Mouse (Mus musculus): ENCODE measurements at regions not wholly inside any gene's neighbourhood (a gene's known extent, or its start where the extent isn't known, plus 50 kb on each side); places are given as distances from the start of the nearest gene placed in this dataset.

DNA sequence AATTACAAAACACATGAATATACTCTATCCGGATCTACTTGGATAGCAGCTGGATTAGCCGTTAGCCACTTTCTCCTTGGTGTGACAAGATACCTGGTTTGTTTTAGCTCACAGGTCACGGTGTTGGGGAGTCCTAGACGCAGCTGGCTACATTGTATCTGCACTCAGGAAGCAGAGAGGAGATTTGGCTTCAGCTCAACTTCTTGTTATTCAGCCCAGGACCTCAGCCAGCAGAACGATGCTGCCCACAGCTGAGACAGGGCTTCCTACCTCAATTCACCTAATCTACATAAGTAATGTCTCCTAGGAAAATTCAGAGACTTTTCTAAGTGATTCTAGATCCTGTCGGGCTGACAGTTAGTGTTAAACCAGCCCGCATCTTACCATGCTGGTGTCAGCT is 289.4 kb downstream of the 3100002H09Rik start:
- H3K4me1 ChIP-seq (ENCODE audit: control insufficient read depth, insufficient read depth, low read length): no peaks in the 10 kb centered on the region
- no peak overlapping the region for H3K4me3 ChIP-seq (replicated peaks; ENCODE audit: extremely low read depth, low read depth, low read length)
- 55% methylated on average over 7 of the region's 7 CpGs for WGBS
- no peak for TF ChIP-seq CTCF (IDR thresholded peaks at IDR 0.05; ENCODE audit: insufficient read depth, low read length)
- no peak for TF ChIP-seq POLR2A (IDR thresholded peaks at IDR 0.05; ENCODE audit: borderline replicate concordance, extremely low read depth, low read depth, low read length)
- DNase-seq: no peak

DNA sequence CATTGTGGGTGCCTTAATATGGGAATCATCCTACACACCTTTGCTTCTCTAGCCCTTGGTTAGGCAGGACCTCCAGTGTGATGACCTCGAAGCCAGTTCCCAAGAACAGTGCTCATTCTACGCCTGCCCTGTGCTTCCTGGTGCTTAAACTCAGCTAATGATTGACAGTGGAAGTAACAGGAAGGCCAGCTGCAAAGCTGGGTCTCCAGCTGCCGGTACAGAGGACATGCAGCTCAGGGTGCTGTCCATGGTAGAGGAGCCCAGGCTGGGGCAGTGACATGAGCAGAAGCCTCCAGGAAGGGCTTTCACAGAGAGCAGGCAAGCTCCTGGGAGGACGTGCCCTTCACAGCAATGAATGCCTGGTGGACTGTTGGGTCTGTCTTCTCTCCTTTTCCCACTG is 293.6 kb downstream of the 3100002H09Rik start:
- H3K4me1 ChIP-seq (ENCODE audit: control insufficient read depth, insufficient read depth, low read length): no peaks in the 10 kb centered on the region
- no peak for DNase-seq
- no peak overlapping the region for H3K4me3 ChIP-seq (replicated peaks; ENCODE audit: extremely low read depth, low read depth, low read length)
- 15% methylated on average over 4 of the region's 4 CpGs for WGBS
- TF ChIP-seq POLR2A (IDR thresholded peaks at IDR 0.05; ENCODE audit: borderline replicate concordance, extremely low read depth, low read depth, low read length) (no peak), CTCF (IDR thresholded peaks at IDR 0.05; ENCODE audit: insufficient read depth, low read length) (no peak)

DNA sequence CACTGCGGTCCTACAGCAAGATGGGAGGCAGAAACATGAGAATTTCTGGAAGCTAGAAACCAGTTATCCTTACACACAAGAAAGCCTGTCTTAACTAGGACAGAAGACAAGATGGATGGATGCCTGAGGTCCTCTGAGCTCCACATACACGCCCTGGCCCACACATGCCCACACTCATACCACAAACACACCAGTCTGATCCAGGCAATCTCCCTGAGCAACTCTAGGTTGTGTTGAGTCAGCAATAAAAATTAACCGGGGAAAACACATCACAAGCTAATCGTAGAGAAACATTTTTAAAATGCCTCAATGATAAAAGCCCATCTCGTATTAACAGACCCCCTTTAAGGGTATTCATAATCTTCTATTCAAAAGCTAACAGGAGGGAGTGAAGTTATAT is 298.9 kb downstream of the 3100002H09Rik start:
- no peak for DNase-seq
- WGBS: 63% methylated on average over 5 of the region's 5 CpGs
- Histone ChIP-seq H3K4me3 (replicated peaks; ENCODE audit: extremely low read depth, low read depth, low read length) (no peak overlapping the region), H3K4me1 (ENCODE audit: control insufficient read depth, insufficient read depth, low read length) (no peaks in the 10 kb centered on the region)
- TF ChIP-seq CTCF (IDR thresholded peaks at IDR 0.05; ENCODE audit: insufficient read depth, low read length) (no peak), POLR2A (IDR thresholded peaks at IDR 0.05; ENCODE audit: borderline replicate concordance, extremely low read depth, low read depth, low read length) (no peak)

DNA sequence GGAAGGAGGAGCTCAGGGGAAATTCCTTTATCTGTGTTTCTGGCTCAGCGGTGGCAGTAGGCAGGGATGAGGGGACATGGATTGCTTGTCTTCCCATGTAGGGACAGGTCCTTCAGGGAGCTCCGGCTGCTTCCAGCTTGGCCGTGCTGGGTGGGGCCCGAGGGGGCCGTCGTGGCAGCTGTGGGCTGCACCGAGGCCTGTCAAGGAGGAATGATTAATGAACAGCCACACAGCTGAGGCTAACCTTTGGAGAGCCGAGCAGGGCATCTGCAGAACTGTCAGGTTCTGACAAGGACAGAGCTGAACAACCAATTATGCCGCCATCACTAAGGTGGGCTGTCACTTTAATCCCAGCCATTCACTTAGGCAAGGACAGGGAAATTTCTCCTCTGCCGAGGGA is 300.0 kb downstream of the 3100002H09Rik start:
- 5% methylated on average over 10 of the region's 10 CpGs for WGBS
- Histone ChIP-seq H3K4me1 (ENCODE audit: control insufficient read depth, insufficient read depth, low read length) (no peaks in the 10 kb centered on the region), H3K4me3 (replicated peaks; ENCODE audit: extremely low read depth, low read depth, low read length) (no peak overlapping the region)
- DNase-seq: no peak
- no peak for TF ChIP-seq POLR2A (IDR thresholded peaks at IDR 0.05; ENCODE audit: borderline replicate concordance, extremely low read depth, low read depth, low read length)
- no peak for TF ChIP-seq CTCF (IDR thresholded peaks at IDR 0.05; ENCODE audit: insufficient read depth, low read length)

DNA sequence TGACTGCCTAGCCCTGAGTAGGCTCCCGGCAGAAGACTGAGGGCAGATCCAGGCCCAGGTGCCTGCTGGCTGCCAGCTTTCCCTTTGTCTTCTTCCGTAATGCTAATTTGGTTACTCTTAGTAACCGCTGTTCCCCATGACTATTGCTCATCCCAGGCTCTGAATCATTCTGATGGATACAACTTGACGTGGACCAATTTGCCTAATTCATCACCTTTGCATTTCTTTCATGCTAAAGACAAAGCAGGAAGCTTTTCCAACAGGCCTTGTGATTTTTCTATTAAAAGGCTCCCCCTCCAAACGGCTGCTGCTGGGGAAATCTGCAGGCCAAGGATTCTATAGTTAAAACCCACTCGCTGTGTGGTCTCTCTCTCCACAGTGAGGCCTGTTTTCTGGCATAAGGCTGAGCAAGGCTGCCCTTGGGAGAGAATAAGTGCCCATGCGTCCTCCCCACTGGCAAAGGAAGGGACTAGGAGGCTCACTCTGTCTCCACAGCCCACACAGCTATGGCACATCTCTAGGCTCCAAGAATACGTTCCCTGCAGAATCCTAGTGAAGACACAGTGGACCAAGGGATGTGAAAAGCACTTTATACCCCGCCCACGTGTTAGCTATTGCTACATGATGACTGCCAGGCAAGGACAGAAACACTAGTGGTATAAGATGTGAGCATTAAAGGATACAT is 304.6 kb downstream of the 3100002H09Rik start:
- H3K4me1 ChIP-seq (ENCODE audit: control insufficient read depth, insufficient read depth, low read length): no peaks in the 10 kb centered on the region
- no peak overlapping the region for H3K4me3 ChIP-seq (replicated peaks; ENCODE audit: extremely low read depth, low read depth, low read length)
- WGBS: 67% methylated on average over 10 of the region's 10 CpGs
- TF ChIP-seq POLR2A (IDR thresholded peaks at IDR 0.05; ENCODE audit: borderline replicate concordance, extremely low read depth, low read depth, low read length) (no peak), CTCF (IDR thresholded peaks at IDR 0.05; ENCODE audit: insufficient read depth, low read length) (no peak)
- DNase-seq: no peak

DNA sequence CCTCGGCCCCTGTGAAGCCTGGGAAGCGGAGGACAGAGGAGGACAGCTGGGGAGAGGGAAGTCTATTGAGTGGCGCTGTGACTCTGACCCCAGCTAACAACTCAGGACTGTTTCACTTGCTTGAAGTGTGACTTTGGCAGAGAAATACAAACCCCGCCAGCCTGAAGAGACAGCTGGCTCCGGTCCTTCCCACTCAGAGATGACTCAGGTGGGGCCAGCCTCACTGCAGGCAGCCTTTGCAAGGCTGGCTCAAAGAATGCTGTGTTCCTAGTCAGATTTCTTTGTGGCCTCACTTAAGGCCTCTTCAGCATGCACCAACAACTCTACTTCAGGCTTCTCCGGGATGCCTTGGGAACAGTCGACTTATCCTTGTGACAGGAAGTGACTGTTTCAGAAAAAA is 307.7 kb downstream of the 3100002H09Rik start:
- DNase-seq: no peak
- no peak overlapping the region for H3K4me3 ChIP-seq (replicated peaks; ENCODE audit: extremely low read depth, low read depth, low read length)
- no peaks in the 10 kb centered on the region for H3K4me1 ChIP-seq (ENCODE audit: control insufficient read depth, insufficient read depth, low read length)
- WGBS: 42% methylated on average over 7 of the region's 7 CpGs
- no peak for TF ChIP-seq POLR2A (IDR thresholded peaks at IDR 0.05; ENCODE audit: borderline replicate concordance, extremely low read depth, low read depth, low read length)
- TF ChIP-seq CTCF (IDR thresholded peaks at IDR 0.05; ENCODE audit: insufficient read depth, low read length): no peak

DNA sequence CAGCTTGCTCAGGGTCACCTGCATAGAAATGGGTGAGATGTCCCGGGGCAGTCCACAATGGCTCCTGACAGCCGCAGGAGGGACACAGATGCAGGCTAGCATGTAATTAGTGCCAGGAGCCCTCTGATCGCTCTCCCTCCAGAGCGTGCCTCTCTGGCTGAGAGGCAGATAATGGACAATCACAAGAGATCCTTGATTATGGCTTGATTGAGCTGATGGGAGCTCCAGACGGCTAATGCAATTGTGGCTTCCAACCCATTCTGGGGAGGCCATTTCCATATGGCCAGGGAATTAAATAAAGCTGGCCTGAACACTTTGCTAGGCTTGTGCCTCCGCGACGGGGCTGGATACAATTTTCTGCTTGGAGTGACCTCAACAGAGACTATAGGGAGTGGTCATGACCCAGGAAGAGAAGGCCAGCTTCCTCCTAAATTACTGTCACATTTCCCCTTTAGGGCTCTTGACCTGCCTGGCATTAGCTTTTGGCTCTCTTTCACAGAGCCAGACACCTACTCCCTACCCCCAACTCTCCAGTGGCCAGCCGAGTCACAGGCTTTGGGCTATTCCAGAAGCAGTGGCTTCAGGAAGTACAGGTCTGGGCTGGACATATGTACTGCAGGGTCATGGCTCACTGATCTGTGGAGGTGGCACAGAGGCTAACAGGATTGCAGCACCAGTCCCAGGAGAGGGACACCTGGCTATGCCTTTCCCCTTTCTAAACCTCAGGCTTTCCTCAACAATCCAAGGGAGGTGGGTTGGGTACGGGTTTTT is 311.8 kb downstream of the 3100002H09Rik start:
- WGBS: 73% methylated on average over 10 of the region's 10 CpGs
- DNase-seq: no peak
- TF ChIP-seq POLR2A (IDR thresholded peaks at IDR 0.05; ENCODE audit: borderline replicate concordance, extremely low read depth, low read depth, low read length): no peak
- no peak for TF ChIP-seq CTCF (IDR thresholded peaks at IDR 0.05; ENCODE audit: insufficient read depth, low read length)
- no peak overlapping the region for H3K4me3 ChIP-seq (replicated peaks; ENCODE audit: extremely low read depth, low read depth, low read length)
- H3K4me1 ChIP-seq (ENCODE audit: control insufficient read depth, insufficient read depth, low read length): no peaks in the 10 kb centered on the region

DNA sequence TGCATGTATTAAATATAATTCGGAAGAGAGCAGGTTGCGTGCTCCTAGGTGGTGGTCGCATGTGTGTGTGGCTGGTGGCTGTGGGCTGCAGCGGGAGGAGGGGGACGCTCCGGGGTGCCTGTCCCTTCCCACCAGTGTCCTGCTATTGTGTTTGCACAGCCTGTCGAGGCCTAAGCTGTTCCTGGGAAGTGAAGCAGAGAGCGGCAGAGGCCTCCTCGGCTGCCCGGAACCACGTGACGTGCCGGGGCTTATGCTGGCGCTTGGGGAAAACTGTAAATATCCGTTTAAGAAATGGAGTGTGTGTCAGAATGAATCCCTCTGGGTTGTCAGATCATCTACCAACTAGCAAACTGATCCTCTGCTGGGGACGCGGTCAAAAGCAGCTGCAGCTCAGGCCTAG is 318.3 kb downstream of the 3100002H09Rik start:
- no peak for DNase-seq
- no peak overlapping the region for H3K4me3 ChIP-seq (replicated peaks; ENCODE audit: extremely low read depth, low read depth, low read length)
- no peaks in the 10 kb centered on the region for H3K4me1 ChIP-seq (ENCODE audit: control insufficient read depth, insufficient read depth, low read length)
- TF ChIP-seq POLR2A (IDR thresholded peaks at IDR 0.05; ENCODE audit: borderline replicate concordance, extremely low read depth, low read depth, low read length) (no peak), CTCF (IDR thresholded peaks at IDR 0.05; ENCODE audit: insufficient read depth, low read length) (no peak)
- WGBS: 46% methylated on average over 17 of the region's 17 CpGs

DNA sequence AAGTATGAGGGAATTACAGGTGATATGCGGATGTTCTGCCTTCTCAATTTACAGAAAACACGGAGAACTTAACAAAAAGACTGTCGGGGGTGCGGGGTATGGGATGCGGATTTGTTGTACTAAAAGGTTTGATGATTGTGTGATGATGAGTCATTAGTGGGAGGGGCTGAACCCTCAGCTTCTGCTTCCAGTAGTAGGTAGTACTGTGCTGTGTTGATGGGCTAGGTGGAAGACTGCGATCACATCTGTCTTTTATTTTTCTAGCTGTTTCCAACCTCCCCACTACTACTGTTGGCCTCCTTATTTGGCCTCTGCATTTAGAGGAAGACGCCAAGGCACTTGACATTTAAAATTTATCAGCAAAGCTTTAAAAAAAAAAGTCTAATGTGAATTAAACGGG is 318.8 kb downstream of the 3100002H09Rik start:
- DNase-seq: no peak
- 70% methylated on average over 8 of the region's 8 CpGs for WGBS
- H3K4me3 ChIP-seq (replicated peaks; ENCODE audit: extremely low read depth, low read depth, low read length): no peak overlapping the region
- no peaks in the 10 kb centered on the region for H3K4me1 ChIP-seq (ENCODE audit: control insufficient read depth, insufficient read depth, low read length)
- no peak for TF ChIP-seq CTCF (IDR thresholded peaks at IDR 0.05; ENCODE audit: insufficient read depth, low read length)
- no peak for TF ChIP-seq POLR2A (IDR thresholded peaks at IDR 0.05; ENCODE audit: borderline replicate concordance, extremely low read depth, low read depth, low read length)

DNA sequence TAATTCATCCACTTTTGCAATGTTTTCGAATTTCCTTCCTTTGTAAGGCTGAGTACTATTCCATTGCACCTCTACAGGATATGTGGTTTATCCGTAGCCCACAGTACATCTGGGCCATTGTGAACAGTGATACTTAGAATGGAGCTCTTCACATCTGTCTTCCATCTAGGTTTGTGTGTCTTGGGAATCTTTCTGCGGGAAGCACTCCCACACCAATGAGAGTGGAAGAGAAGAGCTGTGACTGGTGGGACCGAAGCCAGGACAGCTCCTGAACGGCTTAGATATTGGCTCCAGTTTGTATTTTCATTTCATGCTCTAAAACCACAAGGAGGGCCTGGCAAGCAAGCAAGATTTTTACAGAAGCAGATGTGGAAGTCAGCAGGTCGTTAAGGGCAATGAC is 323.1 kb downstream of the 3100002H09Rik start:
- no peak for TF ChIP-seq POLR2A (IDR thresholded peaks at IDR 0.05; ENCODE audit: borderline replicate concordance, extremely low read depth, low read depth, low read length)
- no peak for TF ChIP-seq CTCF (IDR thresholded peaks at IDR 0.05; ENCODE audit: insufficient read depth, low read length)
- Histone ChIP-seq H3K4me3 (replicated peaks; ENCODE audit: extremely low read depth, low read depth, low read length) (no peak overlapping the region), H3K4me1 (ENCODE audit: control insufficient read depth, insufficient read depth, low read length) (no peaks in the 10 kb centered on the region)
- WGBS: 75% methylated on average over 6 of the region's 6 CpGs
- no peak for DNase-seq

Measured in lung, adult 2 months (tissue).